Mouse (Mus musculus): ENCODE data around the gene Slc6a8.

- no peak for TF ChIP-seq CTCF (conservative IDR thresholded peaks at IDR 0.05; ENCODE audit: low read length)
- no peak for TF ChIP-seq POU5F1 (IDR thresholded peaks at IDR 0.05; ENCODE audit: borderline replicate concordance, low read length)
Measured at GRCm38 (mm10) chrX:73650869-73651268, 22.1 kb upstream of the Slc6a8 start.
